Mouse (Mus musculus) spleen, adult 2 months (tissue): ENCODE data around the gene Ndufv3.

Experiments
- CTCF ChIP-seq: fragments of 200-500 bp; IDR thresholded peaks from 2 replicates; pipeline ENCODE4 v1.5.1; 2011; ENCODE audit warnings: mild to moderate bottlenecking, inconsistent platforms; ENCODE audit not compliant: insufficient read depth, insufficient read length, insufficient replicate concordance; ENCODE audit errors: extremely low read depth
- POLR2A ChIP-seq: fragments of 200-500 bp; IDR thresholded peaks from 2 replicates; pipeline ENCODE4 v1.6.1; 2011; ENCODE audit warnings: low read depth, low read length, inconsistent platforms

GRCm38 (mm10) chr17:31571689-31572088 is 51.8 kb downstream of the Ndufv3 start:
- TF ChIP-seq CTCF: no peak
- no peak for TF ChIP-seq POLR2A
